Mouse (Mus musculus) cerebellum, postnatal 25 days (tissue): ENCODE measurements around the gene Mrpl28.
"Not testable (repeated sequence)": the region's sequence is repeated elsewhere in the genome, so short reads cannot be mapped to it uniquely, and the experiment has no call there.

Source experiments
- DNase-seq, 2 experiments: peaks; one replicate each; pipeline ENCODE4 v3.0.0; 2021; ENCODE audit warnings: mixed read lengths in 2 of 2

Mrpl28 gene

GRCm38 (mm10) chr17:26123267-26123684 is at the start of gene Mrpl28:
TSS of gene Mrpl28 (plus strand) at chr17:26123500.
- DNase-seq: peak; percentile 95 to 98

GRCm38 (mm10) chr17:26075246-26075645 is 48.1 kb upstream of the Mrpl28 start:
- DNase-seq: no peak

GRCm38 (mm10) chr17:26078851-26079250 is 44.4 kb upstream of the Mrpl28 start:
- no peak for DNase-seq

GRCm38 (mm10) chr17:26080867-26081266 is 42.4 kb upstream of the Mrpl28 start:
- DNase-seq: no peak

GRCm38 (mm10) chr17:26087059-26087564 is 36.2 kb upstream of the Mrpl28 start:
- DNase-seq: no peak

- DNase-seq: peak; percentile 91 to 92
Measured at GRCm38 (mm10) chr17:26089905-26090632, 33.2 kb upstream of the Mrpl28 start, which contains the start of gene Decr2. TSS of gene Decr2 (minus strand) at chr17:26090337.

GRCm38 (mm10) chr17:26094531-26095110 is 28.7 kb upstream of the Mrpl28 start:
- no peak for DNase-seq

- DNase-seq: peak; percentile 79 to 85
Measured at GRCm38 (mm10) chr17:26095121-26095740, 28.1 kb upstream of the Mrpl28 start, which contains the start of gene Nme4. TSS of gene Nme4 (minus strand) at chr17:26095602.

GRCm38 (mm10) chr17:26098461-26098860 is 24.8 kb upstream of the Mrpl28 start:
- DNase-seq: no peak

- DNase-seq: not testable (repeated sequence)
Measured at GRCm38 (mm10) chr17:26099316-26099715, 24.0 kb upstream of the Mrpl28 start.

- DNase-seq: no peak
Measured at GRCm38 (mm10) chr17:26100166-26100565, 23.1 kb upstream of the Mrpl28 start.

GRCm38 (mm10) chr17:26101478-26101877 is 21.8 kb upstream of the Mrpl28 start:
- DNase-seq: no peak

- DNase-seq: no peak
Measured at GRCm38 (mm10) chr17:26105619-26106018, 17.7 kb upstream of the Mrpl28 start.

- no peak for DNase-seq
Measured at GRCm38 (mm10) chr17:26110156-26110555, 13.1 kb upstream of the Mrpl28 start.

- peak in 1 of 2 experiments; percentile 2 for DNase-seq
Measured at GRCm38 (mm10) chr17:26111024-26111423, 12.3 kb upstream of the Mrpl28 start.

GRCm38 (mm10) chr17:26111722-26112121 is 11.6 kb upstream of the Mrpl28 start:
- DNase-seq: peak in 1 of 2 experiments; percentile 1

GRCm38 (mm10) chr17:26112751-26113150 is 10.5 kb upstream of the Mrpl28 start:
- no peak for DNase-seq

- DNase-seq: peak; percentile 88 to 89
Measured at GRCm38 (mm10) chr17:26113181-26113948, 9.9 kb upstream of the Mrpl28 start, which contains the start of gene Tmem8. TSS of gene Tmem8 (plus strand) at chr17:26113299.

GRCm38 (mm10) chr17:26114061-26114460 is 9.2 kb upstream of the Mrpl28 start:
- DNase-seq: no peak

GRCm38 (mm10) chr17:26114461-26114860 is 8.8 kb upstream of the Mrpl28 start:
- DNase-seq: peak in 1 of 2 experiments; percentile 10

- peak in 1 of 2 experiments; percentile 6 for DNase-seq
Measured at GRCm38 (mm10) chr17:26115205-26115898, 7.9 kb upstream of the Mrpl28 start.

GRCm38 (mm10) chr17:26115956-26116487 is 7.3 kb upstream of the Mrpl28 start:
- peak in 1 of 2 experiments; percentile 4 for DNase-seq
